Mouse (Mus musculus) small intestine, adult 2 months (tissue): ENCODE results near the gene Ccdc93.
A peak's percentile ranks its signal among the peaks of the same experiment; 100 is the strongest.

Experiments
- CTCF ChIP-seq: fragments of 200-500 bp; IDR thresholded peaks from 2 replicates; pipeline ENCODE4 v1.5.1; 2012; ENCODE audit warnings: low read depth, mild to moderate bottlenecking, control low read depth, inconsistent platforms, low read length, moderate library complexity, mixed read lengths; ENCODE audit not compliant: insufficient replicate concordance, insufficient read length; ENCODE audit errors: extremely low read depth
- POLR2A ChIP-seq: fragments of 200-500 bp; IDR thresholded peaks from 2 replicates; pipeline ENCODE4 v1.6.1; 2012; ENCODE audit warnings: low read depth, mild to moderate bottlenecking, control low read depth, inconsistent platforms, low read length, moderate library complexity

DNA sequence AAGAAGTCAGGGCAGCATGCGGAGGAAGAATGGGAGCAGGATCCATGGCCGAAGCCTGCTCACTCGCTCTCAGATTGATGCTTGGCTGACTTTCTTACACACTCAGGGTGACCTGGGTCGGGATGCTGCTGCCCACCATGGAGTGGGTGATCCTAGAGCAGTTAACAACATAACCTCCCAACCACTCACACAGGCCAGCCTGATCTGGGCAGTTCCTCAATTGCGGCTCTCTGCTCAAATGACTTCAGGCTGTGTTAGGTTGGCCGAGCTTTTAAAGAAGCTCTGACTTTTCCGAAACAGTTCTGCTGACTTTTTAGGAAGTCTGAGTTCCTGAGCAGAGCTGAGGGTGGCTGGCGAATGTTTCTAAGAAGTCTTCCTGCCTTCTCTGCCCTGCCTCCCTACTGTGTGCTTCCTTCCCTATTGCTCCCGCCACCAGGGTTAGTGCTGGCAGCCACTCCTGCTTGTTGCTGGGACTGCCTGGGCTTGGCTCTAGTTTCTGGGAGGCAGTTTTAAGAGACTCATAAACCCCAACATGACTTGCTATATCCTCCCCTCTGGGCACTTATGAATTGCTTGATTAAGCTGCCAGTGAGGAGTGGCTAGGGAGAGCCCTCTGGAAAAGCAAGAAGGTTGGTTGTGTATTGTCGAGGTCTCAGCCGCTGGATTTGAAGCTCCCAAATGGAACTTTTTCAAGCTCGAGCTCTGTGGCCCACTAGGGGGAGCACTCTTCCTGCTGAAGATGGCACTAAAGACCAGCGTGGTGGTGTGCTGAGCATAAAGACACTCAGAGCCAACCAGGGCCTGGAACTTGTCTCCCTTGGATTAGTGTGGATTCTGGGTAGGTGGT lies 9.9 kb downstream of the Ccdc93 start:
- TF ChIP-seq POLR2A (no peak), CTCF (peak; percentile 88; the same call in 1 of the 2 replicates)
